Mouse (Mus musculus) heart, postnatal 14 days (tissue): ENCODE results near the gene Als2. TPM values are rescaled to one million over a fixed set of nuclear protein-coding genes. Genes with fewer than 3 reads are reported as not detected.
A peak's percentile ranks its signal among the peaks of the same experiment; 100 is the strongest.

Source experiments
- DNase-seq, 2 experiments: peaks; one replicate each; pipeline ENCODE4 v3.0.0; 2021 to 2022
- intact Hi-C: fragments of 180-260 bp; cut with DNase I; formaldehyde crosslinking; loops from one replicate; pipeline ENCODE4 v1.15.1; 2025
- total RNA-seq, 2 experiments: library from RNA; stranded (reverse); gene quantifications; 2 replicates each; pipeline ENCODE4 v1.2.3; 2021

Gene Als2
- total RNA-seq, 2 experiments from 2014 or later: 8.5 to 9.2 TPM

DNA sequence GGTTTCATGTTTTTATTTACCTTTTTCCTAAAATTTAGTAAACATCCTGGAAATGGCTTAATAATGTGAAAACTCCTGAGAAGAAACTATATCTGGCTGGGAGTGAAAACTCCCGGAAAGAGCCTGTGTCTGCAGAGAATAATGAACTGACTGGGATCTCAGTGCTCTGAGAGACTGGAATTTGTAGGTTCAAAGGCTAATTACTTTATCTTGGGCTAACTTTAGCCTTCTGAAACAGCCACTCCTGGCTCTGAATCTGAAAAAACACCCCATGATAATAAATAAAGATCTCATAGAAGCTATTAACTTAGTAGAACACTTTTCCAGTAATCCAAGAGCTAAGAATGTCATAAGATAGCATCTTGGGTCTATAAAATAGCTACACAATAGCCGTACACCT lies 68.5 kb downstream of the Als2 start:
- no peak for DNase-seq
- intact Hi-C loops: no loop called here

DNA sequence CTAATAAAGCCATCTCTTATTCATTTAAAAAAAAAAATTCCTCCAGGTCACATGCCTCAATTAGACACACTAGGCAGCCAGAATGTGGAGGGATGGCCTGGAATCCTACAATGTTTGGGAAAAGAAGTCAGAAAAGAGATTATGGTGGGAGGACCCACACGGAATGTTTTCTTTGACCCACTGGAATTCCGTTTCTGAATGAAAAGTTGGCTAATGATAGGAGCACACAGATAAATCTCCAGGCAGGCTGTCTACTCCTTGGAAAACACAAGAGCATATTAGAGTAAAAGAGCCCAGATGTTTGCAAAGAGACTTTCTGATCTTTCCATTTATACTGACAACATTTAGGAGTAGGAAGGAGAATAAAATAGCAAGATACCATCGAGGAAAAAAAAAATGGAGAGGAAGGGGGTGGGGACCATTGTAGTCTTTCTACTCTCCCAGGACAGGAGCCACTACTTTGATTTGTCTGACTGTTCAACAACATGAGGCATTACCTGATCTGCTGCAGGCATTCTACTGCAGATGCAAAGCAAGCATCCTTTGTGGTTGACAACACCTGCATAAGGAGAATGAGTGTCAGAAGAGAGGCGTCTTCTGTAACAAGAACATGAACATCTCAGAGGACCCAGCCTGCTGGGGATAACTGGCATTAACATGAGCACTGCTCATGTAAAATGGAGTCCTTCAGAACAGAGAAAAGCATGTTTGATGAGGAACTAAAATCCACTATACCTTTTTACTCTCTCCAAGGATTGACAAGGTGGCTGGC lies 69.2 kb downstream of the Als2 start:
- DNase-seq: no peak
- intact Hi-C loops: no loop called here

DNA sequence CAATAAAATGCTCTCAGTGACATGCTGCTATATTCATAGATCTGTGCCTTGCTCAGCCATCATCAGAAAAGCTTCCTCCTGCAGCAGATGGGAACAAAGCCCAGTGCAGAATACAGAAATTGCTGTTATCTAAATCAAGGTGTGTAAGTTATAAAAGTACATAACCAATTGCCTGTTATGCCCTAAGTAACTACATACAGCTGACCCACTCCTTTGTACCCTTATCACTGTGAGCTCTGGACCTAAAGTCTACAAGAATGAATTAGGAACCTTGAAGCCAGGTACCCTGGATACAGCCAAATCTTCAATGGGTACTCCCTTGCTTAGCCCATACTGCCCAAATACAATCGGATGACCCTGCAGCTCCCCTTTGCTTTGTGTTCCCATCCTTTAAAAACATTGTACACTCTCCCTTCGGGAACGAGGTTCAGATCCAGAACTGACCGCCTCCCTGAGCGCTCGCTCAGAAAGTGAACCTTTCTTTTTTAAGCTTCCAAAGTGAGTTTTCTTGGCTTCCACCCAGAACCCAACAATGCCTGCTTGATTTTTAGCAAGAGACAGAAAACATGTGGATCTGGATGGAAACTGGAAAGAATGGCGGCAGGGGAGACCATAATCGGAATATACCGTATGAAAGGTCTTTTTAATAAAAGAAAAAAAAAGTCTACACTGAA lies 70.7 kb downstream of the Als2 start:
- intact Hi-C loops: no loop called here
- DNase-seq: no peak

DNA sequence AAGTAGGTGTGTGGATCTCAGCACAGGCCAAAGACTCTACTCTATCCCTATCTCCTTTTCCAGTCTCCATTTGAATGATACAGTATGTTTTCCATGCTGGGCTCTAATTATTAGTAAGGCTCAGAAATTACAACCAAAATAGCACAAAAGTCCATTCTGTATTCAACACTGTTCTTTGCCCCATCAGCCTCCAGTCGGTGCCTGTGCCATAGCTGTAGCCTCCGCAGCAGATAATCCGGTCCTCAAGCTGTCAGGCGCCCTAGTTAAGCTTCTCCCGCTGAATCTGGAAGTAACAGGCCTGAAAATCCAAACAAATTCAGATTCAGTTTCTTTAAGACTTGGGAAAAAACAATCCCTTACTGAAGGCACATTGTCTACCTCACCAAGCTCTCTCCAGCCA lies 73.1 kb downstream of the Als2 start:
- DNase-seq: no peak
- intact Hi-C loops: no loop called here

DNA sequence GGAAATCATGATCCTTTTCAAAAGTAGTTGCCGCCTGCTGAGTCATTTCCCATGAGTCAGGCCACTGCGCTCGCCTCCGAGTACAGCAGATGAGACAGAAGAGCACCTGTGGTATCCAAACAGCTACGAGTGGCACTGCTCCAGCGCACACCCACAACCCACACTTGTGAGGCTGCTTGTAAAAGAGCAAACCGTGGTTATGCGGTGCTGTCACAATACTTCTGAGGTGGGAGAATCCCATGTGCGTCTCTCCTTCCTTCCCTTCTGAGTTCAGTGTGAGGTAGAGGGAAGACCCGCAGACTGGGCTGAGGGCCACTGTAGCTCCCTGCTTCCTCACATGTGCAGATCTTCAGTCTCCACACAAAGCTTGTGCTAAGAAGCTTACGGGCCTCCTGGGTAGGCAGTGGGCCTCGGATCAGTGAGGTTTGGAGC lies 74.0 kb downstream of the Als2 start, which contains the start of gene Mpp4:
TSS of gene Mpp4 (minus strand) at position 360 of the 432 bp plus-strand sequence.
- DNase-seq: no peak
- intact Hi-C loops: no loop called here

DNA sequence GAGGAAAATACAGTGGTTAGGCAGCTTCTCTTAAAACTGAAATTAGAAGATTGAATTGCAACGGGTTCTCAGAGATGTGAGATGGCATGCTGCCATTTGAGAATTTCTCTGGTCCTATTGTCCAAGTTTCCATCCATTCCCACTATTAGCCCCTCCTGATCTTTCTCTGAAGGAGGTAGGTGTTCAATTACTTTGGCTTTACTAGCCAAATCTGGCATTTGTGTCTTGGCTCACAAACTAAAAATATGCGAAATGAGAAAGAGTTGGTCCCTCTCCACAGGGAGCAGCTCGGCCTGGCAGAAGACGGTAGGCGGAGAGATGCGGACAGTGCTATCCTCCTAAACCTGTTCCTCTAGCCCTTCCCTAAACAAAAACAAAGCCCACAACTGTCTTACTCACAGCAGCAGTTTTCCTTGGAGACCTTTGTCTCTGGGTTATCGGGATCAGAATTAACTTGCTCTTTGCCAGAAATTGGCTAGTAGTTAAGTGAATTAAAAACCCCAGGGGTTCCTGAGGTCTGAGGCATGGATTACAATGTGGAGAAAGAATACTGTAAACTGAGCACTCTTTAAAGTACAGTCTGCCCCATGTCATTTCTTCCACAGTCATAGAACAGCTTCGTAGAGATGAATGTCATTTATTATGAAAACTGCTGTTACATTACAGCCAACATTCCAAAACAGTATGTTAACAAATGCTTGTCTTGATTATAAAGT lies 74.6 kb downstream of the Als2 start:
- intact Hi-C loops: no loop called here
- DNase-seq: no peak

DNA sequence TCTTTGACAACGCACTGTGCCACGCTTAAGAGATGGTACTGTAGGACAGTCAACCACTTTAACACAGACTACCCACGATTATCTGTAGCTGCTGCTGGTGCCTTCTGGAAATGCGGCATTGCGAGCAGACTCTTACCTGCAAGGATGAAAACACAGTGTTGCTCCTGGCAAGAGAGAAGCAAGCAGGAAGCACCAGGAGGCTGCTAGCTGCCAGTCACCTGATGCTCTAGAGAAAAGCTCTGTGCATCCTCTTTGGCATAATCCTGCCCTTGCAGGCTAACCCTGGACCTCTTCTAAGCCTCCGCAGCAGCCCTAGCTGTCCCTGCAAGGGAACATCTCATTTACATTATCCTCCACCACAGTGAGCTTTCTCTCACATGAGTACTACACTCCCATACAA lies 75.6 kb downstream of the Als2 start:
- intact Hi-C loops: no loop called here
- no peak for DNase-seq

DNA sequence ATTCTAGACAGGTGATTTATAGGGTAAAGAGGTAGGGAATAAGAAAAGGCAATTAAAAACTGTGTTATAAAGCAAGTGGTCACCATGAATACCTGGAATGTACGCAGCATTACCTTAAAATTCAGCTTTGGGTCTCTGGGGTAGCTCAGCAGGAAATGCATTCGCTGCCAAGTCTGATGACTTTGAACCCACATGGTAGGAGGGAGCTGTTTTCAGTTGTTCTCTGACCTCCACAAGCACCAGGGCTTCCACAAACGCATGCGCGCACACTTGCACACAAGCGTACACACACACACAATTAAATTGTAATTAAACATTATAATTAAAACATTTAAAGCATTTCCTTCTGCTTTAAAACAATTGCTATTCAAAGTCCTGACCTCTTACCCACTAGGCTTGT lies 76.2 kb downstream of the Als2 start:
- DNase-seq: no peak
- intact Hi-C loops: no loop called here

DNA sequence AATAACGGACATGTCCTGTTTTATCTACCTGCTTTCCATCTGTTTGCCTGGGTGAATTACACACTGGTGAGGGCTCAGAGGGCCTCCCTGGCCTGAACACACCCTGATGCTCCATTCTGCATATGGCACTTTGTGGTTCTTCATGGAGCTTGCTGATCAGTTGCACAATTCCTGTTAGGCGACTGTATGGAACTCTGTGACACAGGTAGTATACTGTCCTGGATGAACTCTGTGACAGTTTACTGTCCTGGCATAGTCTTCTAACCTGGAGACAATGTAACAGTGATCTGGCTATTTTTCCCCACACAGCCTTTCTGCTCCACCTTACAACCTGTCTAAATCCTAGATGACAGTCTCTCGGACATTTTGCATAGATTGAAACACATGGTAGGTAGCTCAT lies 77.9 kb downstream of the Als2 start:
- intact Hi-C loops: no loop called here
- no peak for DNase-seq

DNA sequence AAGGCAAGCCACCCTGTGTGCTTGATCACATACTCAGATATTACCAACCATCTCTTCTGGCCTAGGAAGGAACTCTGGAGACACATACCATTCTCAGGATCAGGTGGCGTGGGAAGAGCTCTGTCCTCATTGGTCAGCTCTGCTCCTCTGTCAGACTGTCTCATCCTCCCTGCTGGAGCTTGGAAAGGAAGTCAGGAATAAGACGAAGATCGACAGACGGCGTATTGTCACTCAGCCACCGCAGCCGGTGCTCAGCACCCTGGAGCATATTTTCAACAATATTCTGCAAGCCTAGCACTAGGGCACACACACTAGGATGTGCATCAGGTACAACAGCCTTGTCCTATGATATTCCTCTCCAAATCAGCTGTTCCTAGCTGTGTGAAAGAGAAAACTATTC lies 78.5 kb downstream of the Als2 start:
- DNase-seq: no peak
- intact Hi-C loops: no loop called here

DNA sequence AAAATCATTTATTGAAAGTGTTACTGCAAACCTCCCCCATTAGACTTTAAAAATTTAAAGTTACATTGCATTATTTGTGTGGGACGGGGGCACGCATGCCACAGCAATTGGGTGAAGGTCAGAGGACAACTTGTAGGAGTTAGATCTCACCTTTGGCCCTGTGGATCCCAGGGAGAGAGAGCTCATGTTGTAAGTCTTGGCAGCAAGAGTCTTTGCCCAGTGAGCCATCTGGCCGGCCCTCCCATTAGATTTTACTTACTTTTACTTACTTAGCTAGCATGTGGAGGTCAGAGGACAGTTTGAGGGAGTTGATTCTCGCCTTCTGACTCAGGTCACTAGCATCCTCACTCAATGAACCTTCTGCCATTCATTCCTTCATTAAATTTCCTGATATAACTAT lies 79.2 kb downstream of the Als2 start:
- intact Hi-C loops: no loop called here

DNA sequence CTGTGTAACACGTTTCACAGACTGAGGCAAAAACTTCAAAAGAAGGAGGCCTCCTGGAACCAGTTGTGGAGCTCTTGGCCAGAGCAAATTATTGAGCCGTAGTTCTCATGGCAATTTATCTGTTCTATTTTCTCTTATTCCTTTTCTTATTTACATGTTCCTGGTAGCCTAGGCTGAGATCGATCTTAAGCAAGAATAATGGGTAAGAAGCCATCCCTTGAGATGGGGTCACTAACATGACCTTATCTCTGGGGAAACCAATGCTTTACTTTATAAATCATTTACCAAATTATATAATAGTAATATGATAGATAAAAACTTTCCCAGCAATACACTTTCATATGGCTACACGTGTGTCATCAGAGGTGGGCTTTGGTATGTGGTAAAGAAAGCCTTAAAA lies 84.7 kb downstream of the Als2 start:
- intact Hi-C loops: no loop called here
- DNase-seq: no peak

More for the DNA sequence above, 79.2 kb downstream of the Als2 start:
- no peak for DNase-seq

DNA sequence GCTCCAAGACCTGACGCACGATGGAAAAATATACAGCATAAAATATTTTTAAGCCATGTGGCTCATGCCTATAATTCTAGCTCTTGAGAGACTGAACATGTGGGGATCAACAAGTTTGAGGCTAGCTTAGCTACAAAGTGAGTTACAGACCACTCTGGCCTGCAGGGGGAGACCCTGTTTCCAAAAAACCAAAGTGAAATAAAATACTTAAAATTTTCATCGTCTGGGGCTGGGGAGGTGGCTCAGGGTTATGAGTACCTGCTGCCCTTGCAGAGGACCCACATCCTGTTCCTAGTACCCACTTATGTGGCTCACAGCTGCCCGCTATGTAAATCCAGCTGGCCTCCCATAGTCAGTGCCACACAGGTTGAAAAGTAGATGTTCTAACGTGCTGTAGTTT lies 86.5 kb downstream of the Als2 start:
- intact Hi-C loops: no loop called here
- no peak for DNase-seq

DNA sequence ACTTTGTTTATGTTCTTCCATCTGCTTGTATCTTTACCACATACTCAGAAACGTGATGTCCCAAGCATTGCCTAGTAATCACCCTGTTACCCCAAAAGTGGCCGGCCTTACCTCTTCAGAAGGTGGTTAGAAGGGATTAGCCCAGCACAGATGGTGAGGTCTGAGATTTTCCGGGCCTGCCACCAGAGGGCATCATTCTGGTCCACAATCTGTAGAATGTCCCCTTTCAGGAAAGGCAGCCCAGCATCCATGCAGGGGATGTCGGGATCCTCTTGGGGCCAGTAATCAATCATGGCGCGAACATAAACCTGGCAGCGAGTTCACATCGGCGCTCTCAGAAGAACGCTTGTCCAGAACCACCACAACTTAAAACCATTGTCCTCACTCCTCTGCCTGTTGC lies 92.5 kb downstream of the Als2 start:
- intact Hi-C loops: loop anchor here (5.0 kb wide), 2 partner anchors 77 to 137 kb away; no protein-coding TSS in a partner anchor
- DNase-seq: peak; percentile 25 to 32

DNA sequence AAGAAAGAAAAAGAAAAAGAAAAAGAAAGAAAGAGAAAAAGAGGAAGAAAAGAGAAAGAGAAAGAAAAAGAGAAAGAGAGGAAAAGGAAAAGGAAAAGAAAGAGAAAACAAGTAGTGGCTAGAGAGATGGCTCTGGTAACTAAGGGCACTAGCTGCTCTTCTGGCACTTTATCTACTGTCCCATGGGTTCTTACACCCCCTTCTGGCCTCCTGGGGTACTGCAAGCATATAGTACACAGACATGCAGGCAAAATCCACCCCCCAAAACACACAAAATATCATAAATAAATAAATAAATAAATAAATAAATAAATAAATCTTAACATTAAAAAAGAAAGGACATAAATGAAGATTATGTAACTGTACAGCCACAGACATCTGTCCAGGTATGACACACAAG lies 94.2 kb downstream of the Als2 start:
- intact Hi-C loops: loop anchor here (2.0 to 5.0 kb wide), 3 partner anchors 76 to 370 kb away; no protein-coding TSS in a partner anchor
- DNase-seq: peak; percentile 53 to 68

DNA sequence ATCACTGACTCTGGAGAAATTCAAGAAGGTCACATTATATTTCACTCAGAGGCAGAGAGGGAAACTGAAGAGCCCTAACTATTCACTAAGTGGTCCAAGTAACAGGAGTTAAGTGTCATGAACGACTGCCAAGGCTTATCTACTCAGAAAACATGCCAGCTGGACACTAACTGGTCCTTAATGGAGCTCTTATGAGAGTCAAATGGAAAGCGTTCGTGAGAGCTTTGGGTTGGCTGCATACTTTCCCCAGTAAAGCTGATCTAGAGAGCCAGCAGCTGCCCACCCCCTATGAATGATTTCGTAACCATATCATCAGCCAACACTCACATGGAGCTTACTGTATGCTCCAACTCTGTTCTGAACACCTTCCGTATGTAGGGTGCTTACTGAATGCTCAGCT lies 102.6 kb downstream of the Als2 start:
- DNase-seq: peak in 1 of 2 experiments; percentile 45
- intact Hi-C loops: no loop called here

DNA sequence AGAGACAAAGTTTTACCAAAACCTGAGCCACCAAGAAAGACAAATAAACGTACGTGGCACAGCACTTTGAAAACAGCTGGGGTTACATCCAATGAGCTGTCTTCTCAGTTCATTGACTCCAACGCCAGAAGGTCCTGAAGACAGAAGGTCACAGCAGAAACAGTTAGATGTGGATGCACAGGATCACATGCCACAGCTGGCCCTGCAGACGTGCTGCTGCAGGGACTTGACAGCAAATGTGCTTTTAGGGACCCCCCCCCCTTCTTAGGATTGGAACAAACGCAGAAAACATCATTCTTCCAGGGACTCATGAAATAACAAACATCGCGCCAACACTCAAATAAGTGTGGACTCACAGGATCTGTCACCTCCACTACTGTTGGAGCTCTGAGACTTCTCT lies 108.2 kb downstream of the Als2 start:
- intact Hi-C loops: no loop called here
- DNase-seq: no peak

DNA sequence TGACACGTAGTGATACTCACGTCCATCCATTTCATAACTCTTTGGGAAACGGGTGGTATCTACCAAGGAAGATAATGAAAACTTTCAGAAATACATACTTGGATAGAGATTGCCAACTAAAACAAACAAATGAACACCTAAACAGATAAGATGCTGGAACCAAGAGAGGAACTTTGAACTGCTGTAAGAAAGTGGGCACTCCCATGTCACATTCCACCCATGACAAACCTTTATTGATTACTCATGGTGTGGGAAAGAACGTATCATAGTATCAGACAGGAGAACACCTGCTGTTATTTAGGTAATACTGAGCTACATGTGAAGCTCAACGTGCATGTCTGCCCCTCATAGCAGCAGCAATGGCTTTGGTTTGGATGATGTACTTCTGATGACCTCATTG lies 111.5 kb downstream of the Als2 start:
- intact Hi-C loops: no loop called here
- no peak for DNase-seq

DNA sequence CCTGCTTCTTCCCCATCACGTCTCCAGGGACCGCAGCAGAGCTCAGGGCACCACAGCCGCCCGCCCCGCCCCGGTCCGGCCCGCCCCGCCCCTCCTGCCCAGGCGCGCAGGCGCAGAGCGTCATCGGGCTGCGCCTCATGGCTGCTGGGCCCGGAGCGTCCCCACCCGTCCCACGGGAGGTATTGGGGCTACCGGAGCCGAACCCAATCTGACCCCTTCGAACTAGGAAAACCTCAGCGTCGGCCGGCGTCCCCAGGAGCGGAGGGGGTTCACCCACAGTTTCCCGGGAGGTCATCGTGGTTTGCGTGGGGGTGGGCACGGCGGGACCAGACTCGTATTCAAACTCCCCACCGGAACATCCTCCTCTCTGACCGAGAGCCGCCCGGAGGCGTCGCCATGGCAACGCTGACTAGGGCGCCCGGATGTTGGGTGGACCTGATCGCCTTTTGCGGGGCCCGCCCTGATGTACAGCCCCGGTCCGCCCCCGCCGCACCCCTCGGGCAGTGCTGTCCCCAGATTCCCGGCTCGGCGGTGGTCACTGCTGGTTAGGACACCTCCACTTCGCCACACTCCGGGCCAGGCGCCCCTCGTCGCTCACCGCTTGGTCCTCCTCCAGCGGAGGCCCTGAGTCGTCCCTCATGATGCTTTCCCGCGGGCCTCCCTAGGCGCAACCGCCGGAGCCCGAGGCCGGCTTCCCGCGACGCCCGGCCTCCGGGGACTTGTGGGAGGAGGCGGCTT lies 117.1 kb downstream of the Als2 start, which contains the start of gene Tmem237:
TSS of gene Tmem237 (minus strand) at position 689 of the 738 bp plus-strand sequence.
- intact Hi-C loops: no loop called here
- peak; percentile 92 to 94 for DNase-seq
